Mouse (Mus musculus) ES-Bruce4 (cell line): Measurements from ENCODE around the gene Gm10570. TPM values are rescaled to one million over a fixed set of nuclear protein-coding genes. Genes with fewer than 3 reads are reported as not detected.

Experiments
- H3K27ac ChIP-seq: 2 replicates; pipeline ENCODE4 v1.5.1; 2012; ENCODE audit warnings: low read length, inconsistent platforms; ENCODE audit not compliant: insufficient read depth
- H3K27me3 ChIP-seq: 2 replicates; pipeline ENCODE4 v1.6.1; 2012; ENCODE audit warnings: mild to moderate bottlenecking, low read length, inconsistent platforms; ENCODE audit not compliant: control insufficient read depth, poor library complexity, insufficient read depth, severe bottlenecking
- H3K36me3 ChIP-seq: 2 replicates; pipeline ENCODE4 v1.6.1; 2012; ENCODE audit warnings: inconsistent platforms, mild to moderate bottlenecking, low read length, moderate library complexity; ENCODE audit not compliant: control insufficient read depth, poor library complexity, insufficient read depth, severe bottlenecking
- H3K4me1 ChIP-seq: one replicate; pipeline ENCODE4 v1.8.1; 2011; ENCODE audit warnings: low read length; ENCODE audit not compliant: control insufficient read depth, insufficient read depth
- H3K4me3 ChIP-seq: 2 replicates; pipeline ENCODE4 v1.5.1; 2011; ENCODE audit warnings: low read depth, mild to moderate bottlenecking, low read length
- H3K9ac ChIP-seq: 2 replicates; pipeline ENCODE4 v1.6.1; 2012; ENCODE audit warnings: low read depth, mild to moderate bottlenecking, inconsistent platforms; ENCODE audit not compliant: poor library complexity, severe bottlenecking
- H3K9me3 ChIP-seq: replicated peaks from 2 replicates; pipeline ENCODE4 v1.6.1; 2012; ENCODE audit warnings: mild to moderate bottlenecking, low read length, inconsistent platforms; ENCODE audit not compliant: control insufficient read depth, poor library complexity, insufficient read depth, severe bottlenecking
- CTCF ChIP-seq: IDR thresholded peaks from one replicate; pipeline ENCODE4 v1.8.1; 2011; ENCODE audit warnings: low read depth, low read length
- EP300 ChIP-seq: IDR thresholded peaks from 2 replicates; pipeline ENCODE4 v1.6.1; 2011; ENCODE audit warnings: low read depth, low read length; ENCODE audit not compliant: insufficient read depth
- POLR2A ChIP-seq: IDR thresholded peaks from one replicate; pipeline ENCODE4 v1.8.1; 2011; ENCODE audit warnings: low read length; ENCODE audit not compliant: insufficient read depth
- polyA plus RNA-seq: library from polyadenylated mRNA; stranded (reverse); fragments of >200 nt; gene quantifications from 2 replicates; pipeline ENCODE4 v1.2.4, GENCODE M21; 2011; ENCODE audit warnings: low read depth; ENCODE audit not compliant: missing spikeins, insufficient read depth, insufficient read length

Gene Gm10570
- polyA plus RNA-seq, 1 experiment, result not detected

DNA sequence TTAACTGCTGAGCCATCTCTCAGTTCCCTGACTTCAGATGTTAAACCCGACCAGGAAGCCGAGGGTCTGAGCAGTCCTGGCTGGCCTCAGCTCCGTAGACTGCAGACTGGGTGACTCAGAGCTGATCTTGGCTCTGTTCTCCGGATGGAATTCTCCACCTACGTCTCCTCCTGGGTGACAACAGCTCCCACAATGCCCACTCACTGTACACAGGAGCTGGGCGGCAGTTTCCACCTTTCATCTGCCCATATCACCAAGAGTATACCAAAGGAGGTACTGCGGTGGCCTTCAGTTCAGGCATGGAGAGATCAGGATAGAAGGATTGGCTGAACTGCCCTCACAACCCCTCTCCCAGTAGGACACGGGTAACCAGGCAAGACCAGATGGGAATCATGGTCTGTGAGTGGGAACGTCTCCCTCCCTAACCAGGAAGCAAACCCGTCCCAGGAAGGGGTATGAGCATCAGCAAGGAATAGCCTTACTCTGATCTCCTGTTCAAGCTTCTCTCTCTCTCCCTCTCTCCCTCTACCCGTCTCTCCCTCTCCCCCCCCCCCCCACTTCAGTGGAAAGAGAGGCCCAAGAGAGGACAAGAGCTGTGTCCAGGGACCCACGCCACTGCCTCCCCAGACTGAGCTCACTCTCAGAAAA is 34.7 kb downstream of the Gm10570 start:
- no peak overlapping the region for H3K27ac ChIP-seq
- H3K36me3 ChIP-seq, result no peaks in the 10 kb centered on the region
- H3K27me3 ChIP-seq, result peaks cover 7% of the 10 kb centered on the region; the same call in 1 of the 2 replicates
- no peaks in the 10 kb centered on the region for H3K9me3 ChIP-seq
- TF ChIP-seq CTCF (no peak), POLR2A (no peak), EP300 (no peak)
- peak overlapping the region; percentile 23 for H3K4me3 ChIP-seq
- H3K4me1 ChIP-seq, result no peaks in the 10 kb centered on the region
- H3K9ac ChIP-seq, result no peak overlapping the region

DNA sequence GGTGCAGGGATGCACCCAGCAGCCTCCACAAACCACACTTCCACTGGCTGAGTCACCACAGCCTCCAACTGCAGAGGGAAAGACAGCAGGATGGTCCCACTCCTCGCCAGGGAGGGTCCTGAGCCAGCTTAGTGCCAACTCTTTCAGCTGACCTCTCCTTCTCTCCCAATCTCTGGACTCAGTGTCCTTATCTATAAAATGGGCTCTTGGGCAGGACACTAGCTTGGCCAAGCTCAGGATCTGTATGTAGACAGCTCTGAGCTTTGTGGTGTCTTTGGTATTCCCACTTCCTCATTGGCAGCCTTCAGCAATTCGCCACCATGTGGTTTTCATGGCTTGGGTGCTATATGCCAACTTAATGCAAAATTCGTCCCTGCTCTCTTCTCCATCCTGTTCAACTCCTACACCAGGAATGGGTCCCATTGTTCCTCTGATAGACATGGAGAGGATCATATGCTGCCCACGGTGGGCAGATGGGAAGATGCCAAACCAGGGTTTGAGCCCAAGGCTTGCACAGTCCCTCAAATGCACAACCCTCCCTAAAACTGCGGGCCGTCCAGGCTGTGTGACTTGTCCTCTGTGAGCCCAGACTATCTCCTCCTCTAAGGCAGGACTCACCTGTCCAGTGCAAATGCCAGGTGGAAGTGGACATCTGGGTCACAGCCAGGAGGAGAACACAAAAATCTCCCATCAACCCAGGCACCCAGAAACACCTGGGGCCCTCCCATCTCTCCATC is 37.7 kb downstream of the Gm10570 start:
- no peak overlapping the region for H3K27ac ChIP-seq
- TF ChIP-seq EP300 (no peak), POLR2A (no peak), CTCF (no peak)
- no peak overlapping the region for H3K9ac ChIP-seq
- H3K4me1 ChIP-seq, result peaks cover 2% of the 10 kb centered on the region
- H3K27me3 ChIP-seq, result peaks cover 7% of the 10 kb centered on the region; the same call in 1 of the 2 replicates
- no peaks in the 10 kb centered on the region for H3K9me3 ChIP-seq
- no peak overlapping the region for H3K4me3 ChIP-seq
- no peaks in the 10 kb centered on the region for H3K36me3 ChIP-seq

DNA sequence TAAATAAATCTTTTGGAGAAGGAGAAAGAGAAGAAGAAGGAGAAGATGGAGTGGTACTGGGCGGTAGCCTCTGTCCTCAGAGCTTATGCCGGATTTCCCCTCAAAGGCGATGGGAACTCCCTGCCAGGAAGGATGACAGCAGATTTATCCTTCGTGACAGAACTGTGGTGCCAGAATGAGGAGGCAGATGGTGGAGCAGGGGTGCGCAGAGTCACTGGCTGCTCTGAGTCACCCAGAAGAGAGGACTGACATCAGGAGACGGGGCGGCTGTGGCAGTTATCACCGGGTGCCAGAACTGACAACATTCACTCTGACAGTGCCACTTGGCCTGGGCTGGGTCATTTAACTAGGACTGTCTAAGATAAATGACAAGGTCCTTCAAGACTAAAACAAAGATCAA is 38.4 kb downstream of the Gm10570 start:
- TF ChIP-seq EP300 (no peak), CTCF (no peak), POLR2A (no peak)
- Histone ChIP-seq H3K4me3 (no peak overlapping the region), H3K9ac (no peak overlapping the region), H3K4me1 (peaks cover 2% of the 10 kb centered on the region), H3K27ac (no peak overlapping the region), H3K27me3 (peaks cover 5% of the 10 kb centered on the region; the same call in 1 of the 2 replicates), H3K36me3 (no peaks in the 10 kb centered on the region), H3K9me3 (no peaks in the 10 kb centered on the region)

DNA sequence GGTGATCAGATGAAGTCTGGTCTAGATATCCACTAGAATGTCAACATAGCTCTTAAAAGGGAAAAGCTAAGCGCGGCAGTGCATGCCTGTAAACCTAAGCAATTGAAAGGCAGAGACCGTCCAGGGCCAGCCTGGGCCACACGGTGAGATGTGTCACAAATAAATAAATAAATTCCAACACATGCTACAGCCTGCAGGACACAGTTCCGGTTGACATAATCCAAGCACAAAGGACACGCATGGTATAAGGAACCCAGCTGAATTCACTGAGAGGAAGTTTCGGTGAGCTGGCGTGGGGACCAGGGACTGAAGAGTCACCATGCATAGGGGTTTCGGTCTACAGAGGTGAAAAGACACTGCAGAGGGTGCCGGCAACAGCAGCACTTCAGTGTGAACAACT is 39.7 kb downstream of the Gm10570 start:
- H3K27me3 ChIP-seq, result no peaks in the 10 kb centered on the region
- TF ChIP-seq CTCF (no peak), EP300 (no peak), POLR2A (no peak)

DNA sequence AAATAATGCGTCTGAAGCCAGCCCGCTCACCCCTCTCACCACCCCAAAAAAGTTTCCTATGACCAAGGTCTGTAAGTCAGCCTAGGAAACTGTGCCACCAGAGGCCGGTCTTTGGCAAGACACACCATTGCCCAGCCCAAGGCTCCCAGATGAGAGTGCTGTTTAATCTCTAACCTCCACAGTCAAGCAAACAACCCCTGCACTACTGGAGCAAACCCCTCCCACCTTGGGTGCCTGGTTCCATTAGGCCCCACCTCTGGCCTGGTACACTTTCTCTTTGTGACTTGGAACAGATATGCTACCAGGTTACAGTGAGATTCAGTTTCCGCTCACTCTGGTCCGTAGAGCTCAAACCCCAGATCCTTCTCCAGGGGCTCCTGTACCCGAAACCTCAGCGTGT is 41.4 kb downstream of the Gm10570 start:
- no peaks in the 10 kb centered on the region for H3K27me3 ChIP-seq
- H3K4me1 ChIP-seq, result peaks cover 2% of the 10 kb centered on the region
- no peaks in the 10 kb centered on the region for H3K9me3 ChIP-seq
- H3K36me3 ChIP-seq, result no peaks in the 10 kb centered on the region
- no peak overlapping the region for H3K4me3 ChIP-seq
- no peak overlapping the region for H3K9ac ChIP-seq
- H3K27ac ChIP-seq, result no peak overlapping the region
- TF ChIP-seq EP300 (no peak), CTCF (no peak), POLR2A (no peak)

More for the DNA sequence above, 39.7 kb downstream of the Gm10570 start:
- Histone ChIP-seq H3K27ac (no peak overlapping the region), H3K36me3 (no peaks in the 10 kb centered on the region), H3K4me3 (no peak overlapping the region), H3K9ac (no peak overlapping the region), H3K9me3 (no peaks in the 10 kb centered on the region), H3K4me1 (peaks cover 2% of the 10 kb centered on the region)

DNA sequence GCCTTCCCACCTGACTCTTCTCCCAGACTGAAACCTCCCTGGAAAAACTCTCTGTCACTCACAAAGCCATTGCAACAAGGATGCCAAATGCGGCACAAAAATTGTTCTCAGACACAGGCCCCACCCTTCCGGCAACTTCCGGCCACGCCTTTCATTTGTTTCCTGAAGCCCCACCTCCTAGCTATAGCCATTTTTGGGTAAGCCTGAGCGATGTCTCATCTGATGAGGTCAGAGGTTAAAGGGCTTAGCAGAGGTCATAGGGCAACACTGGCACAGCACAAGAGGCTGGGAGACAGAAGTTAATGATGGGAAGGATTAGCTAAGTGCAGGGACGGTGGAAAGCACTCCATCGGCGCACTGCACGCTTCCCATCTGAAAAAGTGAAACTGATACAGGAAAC is 41.9 kb downstream of the Gm10570 start:
- H3K36me3 ChIP-seq, result no peaks in the 10 kb centered on the region
- H3K9ac ChIP-seq, result no peak overlapping the region
- H3K27me3 ChIP-seq, result no peaks in the 10 kb centered on the region
- TF ChIP-seq POLR2A (no peak), EP300 (no peak), CTCF (no peak)
- no peak overlapping the region for H3K4me3 ChIP-seq
- H3K4me1 ChIP-seq, result peaks cover 2% of the 10 kb centered on the region
- no peak overlapping the region for H3K27ac ChIP-seq
- no peaks in the 10 kb centered on the region for H3K9me3 ChIP-seq
